Mouse (Mus musculus): ENCODE data around the gene Tnk2. TPM values are rescaled to one million over a fixed set of nuclear protein-coding genes. Genes with fewer than 3 reads are reported as not detected.

Gene Tnk2
- total RNA-seq, 1 experiment = 47.1 TPM

DNA sequence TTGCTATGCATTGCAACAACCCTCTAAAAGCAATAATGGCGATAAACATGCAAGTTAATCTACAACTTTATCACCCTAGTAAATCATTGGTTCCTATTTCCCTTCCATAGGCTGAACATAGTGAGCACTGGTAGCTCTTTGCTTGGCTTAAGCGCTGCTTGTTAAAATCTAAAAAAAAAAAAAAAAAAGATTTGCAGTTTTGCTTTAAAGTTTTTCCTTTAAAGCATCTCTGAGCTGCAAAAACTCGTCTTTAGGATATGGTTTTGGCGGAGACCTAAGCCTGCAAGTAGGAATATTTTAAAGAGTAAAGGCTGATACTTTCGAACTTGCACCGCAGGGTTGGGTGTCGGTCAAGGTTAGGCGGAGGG, 35.3 kb upstream of the Tnk2 start:
- Histone ChIP-seq H3K9me3 (ENCODE audit: control insufficient read depth, insufficient read depth, low read depth, low read length) (no peaks in the 10 kb centered on the region), H3K4me3 (ENCODE audit: insufficient read depth in 1 of 2, low read depth in 1 of 2, low read length in 2 of 2, poor library complexity in 1 of 2, severe bottlenecking in 1 of 2) (peak overlapping the region in 1 of 2 experiments; percentile 32; a peak in 1 of 4 replicates), H3K27ac (ENCODE audit: insufficient read depth, low read depth, low read length, poor library complexity, severe bottlenecking) (peak overlapping the region; percentile 69; the same call in 1 of the 2 replicates), H3K4me1 (ENCODE audit: control insufficient read depth in 2 of 2, insufficient read depth in 2 of 2, low read length in 2 of 2, poor library complexity in 1 of 2) (peaks cover 6 to 11% of the 10 kb centered on the region in 2 experiments; a peak in 2 of 4 replicates), H3K36me3 (ENCODE audit: control insufficient read depth, insufficient read depth, low read length, poor library complexity, severe bottlenecking) (no peaks in the 10 kb centered on the region), H3K9ac (ENCODE audit: insufficient read depth, low read depth, low read length, poor library complexity, severe bottlenecking) (no peak overlapping the region)
- TF ChIP-seq MAFK (IDR thresholded peaks at IDR 0.05; ENCODE audit: insufficient read depth, low read depth, low read length) (0 out of 2 replicates have a peak, but pooled peaks have one; percentile 21), CHD2 (IDR thresholded peaks at IDR 0.05; ENCODE audit: low read depth, low read length) (no peak), ZNF384 (IDR thresholded peaks at IDR 0.05; ENCODE audit: low read depth, low read length) (peak; percentile 74; the same call in 1 of the 2 replicates)
- DNase-seq (ENCODE audit: low read depth, low spot score) = no peak
- in situ Hi-C loops (cut with MboI; ENCODE audit: low sequenced_read_pairs in 2 of 2, unreplicated experiment in 2 of 2) = loop anchor here in 1 of 2 experiments (10.0 kb wide), 1 partner anchor 94 kb away; no protein-coding TSS in a partner anchor

DNA sequence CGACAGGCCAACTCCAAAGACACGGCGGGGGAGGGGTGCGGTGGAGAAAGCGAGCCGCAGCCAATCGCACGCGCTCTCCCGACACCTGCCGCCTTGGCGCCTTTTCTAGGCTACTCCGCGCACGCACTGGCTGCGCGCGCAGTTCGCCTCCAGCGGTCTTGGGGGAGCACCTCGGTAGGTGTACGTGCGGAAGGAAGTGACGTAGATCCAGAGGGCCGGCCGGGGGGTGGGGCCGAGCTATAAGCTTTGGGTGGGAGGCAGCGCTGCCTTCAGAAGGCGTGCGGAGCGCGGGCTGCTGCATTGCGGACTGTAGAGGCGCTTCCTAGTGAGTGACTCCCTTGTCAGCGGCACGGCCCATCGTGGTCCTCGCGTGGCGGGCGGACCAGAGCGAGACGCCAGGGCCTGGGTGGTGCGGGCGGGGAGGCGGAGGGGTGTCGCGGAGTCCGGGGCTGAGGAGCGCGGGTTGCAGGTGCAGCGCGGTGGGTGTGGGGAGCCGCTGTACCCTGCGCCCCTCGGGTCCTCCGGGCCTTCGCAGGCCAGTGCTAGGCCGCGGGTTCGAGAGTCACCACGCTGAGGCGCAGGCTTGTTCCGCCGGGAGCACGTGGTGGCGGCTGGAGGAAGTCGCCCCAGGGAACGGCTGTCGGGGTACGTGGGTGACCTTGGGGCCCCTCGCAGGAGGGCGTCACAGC, 34.8 kb upstream of the Tnk2 start, which contains the start of gene Tfrc:
Tfrc (plus strand) TSS at position 209 of the 689 bp plus-strand sequence.
- in situ Hi-C loops (cut with MboI; ENCODE audit: low sequenced_read_pairs in 2 of 2, unreplicated experiment in 2 of 2) = loop anchor here in 1 of 2 experiments (10.0 kb wide), 1 partner anchor 94 kb away; no protein-coding TSS in a partner anchor
- H3K27ac ChIP-seq (ENCODE audit: insufficient read depth, low read depth, low read length, poor library complexity, severe bottlenecking) = peak within 1 kb of the TSS; percentile 86
- peaks cover 6 to 11% of the 10 kb centered on the region in 2 experiments; a peak in 2 of 4 replicates for H3K4me1 ChIP-seq (ENCODE audit: control insufficient read depth in 2 of 2, insufficient read depth in 2 of 2, low read length in 2 of 2, poor library complexity in 1 of 2)
- H3K9ac ChIP-seq (ENCODE audit: insufficient read depth, low read depth, low read length, poor library complexity, severe bottlenecking) = peak within 1 kb of the TSS; percentile 96
- peak; percentile 99 for DNase-seq (ENCODE audit: low read depth, low spot score)
- peak; percentile 68 for TF ChIP-seq HCFC1 (IDR thresholded peaks at IDR 0.05; ENCODE audit: borderline replicate concordance, insufficient read depth, low read length)
- TF ChIP-seq ZC3H11A (IDR thresholded peaks at IDR 0.05; ENCODE audit: borderline replicate concordance, low read depth, low read length) = no peak
- peak; percentile 74 for TF ChIP-seq CHD2 (IDR thresholded peaks at IDR 0.05; ENCODE audit: low read depth, low read length)
- no peak for TF ChIP-seq ZNF384 (IDR thresholded peaks at IDR 0.05; ENCODE audit: low read depth, low read length)
- no peak for TF ChIP-seq MAFK (IDR thresholded peaks at IDR 0.05; ENCODE audit: insufficient read depth, low read depth, low read length)
- no peaks in the 10 kb centered on the region for H3K9me3 ChIP-seq (ENCODE audit: control insufficient read depth, insufficient read depth, low read depth, low read length)
- 0 out of 2 replicates have a peak, but pooled peaks cover 1% of the 10 kb centered on the region for H3K36me3 ChIP-seq (ENCODE audit: control insufficient read depth, insufficient read depth, low read length, poor library complexity, severe bottlenecking)
- H3K4me3 ChIP-seq (ENCODE audit: insufficient read depth in 1 of 2, low read depth in 1 of 2, low read length in 2 of 2, poor library complexity in 1 of 2, severe bottlenecking in 1 of 2) = peak within 1 kb of the TSS; percentile 87 to 96

DNA sequence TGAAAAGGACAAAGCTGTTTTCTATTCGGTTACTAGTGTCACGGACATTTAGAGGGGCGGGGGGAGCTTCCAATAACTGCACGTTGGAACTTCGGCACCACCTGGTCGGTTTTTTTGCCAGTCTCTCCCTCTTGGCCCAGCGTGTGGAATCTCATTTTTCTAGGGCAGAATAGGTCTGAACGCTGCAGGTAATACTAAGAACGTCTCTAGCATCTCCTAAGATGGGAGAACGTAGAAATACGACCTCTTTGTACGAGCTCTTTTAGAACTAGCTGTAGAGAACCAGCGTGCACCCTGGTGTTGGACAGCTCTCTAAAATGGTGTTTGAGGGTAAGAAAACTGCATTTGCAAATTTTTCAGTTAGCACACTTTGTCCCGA, 34.3 kb upstream of the Tnk2 start:
- peak overlapping the region; percentile 86 for H3K27ac ChIP-seq (ENCODE audit: insufficient read depth, low read depth, low read length, poor library complexity, severe bottlenecking)

DNA sequence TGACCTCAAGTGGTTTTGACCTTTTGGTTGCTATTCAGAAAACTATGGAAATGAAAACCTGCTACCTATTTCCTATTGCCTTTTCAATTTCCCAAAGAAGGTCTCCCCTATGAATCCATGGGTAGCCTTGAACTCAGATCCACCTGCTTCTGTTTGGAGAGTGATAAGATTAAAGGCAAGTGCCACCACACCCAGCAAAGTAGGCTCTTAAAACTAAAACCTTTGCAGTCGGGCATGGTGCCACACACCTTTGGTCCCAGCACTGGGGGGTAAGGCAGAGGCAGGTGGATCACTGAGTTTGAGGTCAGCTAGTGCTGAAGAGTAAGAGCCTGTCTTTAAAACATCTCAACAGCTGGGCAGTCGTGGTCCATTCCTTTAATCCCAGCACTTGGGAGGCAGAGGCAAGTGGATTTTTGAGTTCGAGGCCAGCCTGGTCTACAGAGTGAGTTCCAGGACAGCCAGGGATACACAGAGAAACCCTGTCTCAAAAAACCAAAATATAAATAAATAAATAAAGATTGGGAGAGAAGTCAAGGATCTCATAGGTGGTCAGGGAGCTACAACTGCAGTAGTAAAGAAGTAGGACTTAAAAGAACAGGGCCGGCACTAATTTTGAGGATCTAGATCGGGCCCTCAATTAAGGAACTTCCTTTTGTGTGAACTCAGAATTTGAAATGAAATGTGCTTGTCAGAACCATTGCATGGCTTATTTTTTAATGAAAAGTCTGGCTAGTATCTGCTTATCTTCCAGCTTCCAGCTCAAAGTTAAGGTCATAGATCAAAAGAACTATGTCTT, 33.0 kb upstream of the Tnk2 start:
- no peak overlapping the region for H3K27ac ChIP-seq (ENCODE audit: insufficient read depth, low read depth, low read length, poor library complexity, severe bottlenecking)
- H3K36me3 ChIP-seq (ENCODE audit: control insufficient read depth, insufficient read depth, low read length, poor library complexity, severe bottlenecking) = peaks cover 5% of the 10 kb centered on the region; the same call in 1 of the 2 replicates
- DNase-seq (ENCODE audit: low read depth, low spot score) = no peak
- TF ChIP-seq MAFK (IDR thresholded peaks at IDR 0.05; ENCODE audit: insufficient read depth, low read depth, low read length) (no peak), ZC3H11A (IDR thresholded peaks at IDR 0.05; ENCODE audit: borderline replicate concordance, low read depth, low read length) (no peak), ZNF384 (IDR thresholded peaks at IDR 0.05; ENCODE audit: low read depth, low read length) (no peak), HCFC1 (IDR thresholded peaks at IDR 0.05; ENCODE audit: borderline replicate concordance, insufficient read depth, low read length) (no peak)
- peak overlapping the region; percentile 87 to 96 for H3K4me3 ChIP-seq (ENCODE audit: insufficient read depth in 1 of 2, low read depth in 1 of 2, low read length in 2 of 2, poor library complexity in 1 of 2, severe bottlenecking in 1 of 2)
- peaks cover 6 to 11% of the 10 kb centered on the region in 2 experiments; a peak in 2 of 4 replicates for H3K4me1 ChIP-seq (ENCODE audit: control insufficient read depth in 2 of 2, insufficient read depth in 2 of 2, low read length in 2 of 2, poor library complexity in 1 of 2)
- peak overlapping the region; percentile 35 for H3K9ac ChIP-seq (ENCODE audit: insufficient read depth, low read depth, low read length, poor library complexity, severe bottlenecking)
- no peaks in the 10 kb centered on the region for H3K9me3 ChIP-seq (ENCODE audit: control insufficient read depth, insufficient read depth, low read depth, low read length)
- in situ Hi-C loops (cut with MboI; ENCODE audit: low sequenced_read_pairs in 2 of 2, unreplicated experiment in 2 of 2) = loop anchor here in 1 of 2 experiments (5.0 kb wide), 1 partner anchor 98 kb away; no protein-coding TSS in a partner anchor

More for the DNA sequence above, 34.3 kb upstream of the Tnk2 start:
- peaks cover 6 to 11% of the 10 kb centered on the region in 2 experiments; a peak in 2 of 4 replicates for H3K4me1 ChIP-seq (ENCODE audit: control insufficient read depth in 2 of 2, insufficient read depth in 2 of 2, low read length in 2 of 2, poor library complexity in 1 of 2)
- peaks cover 1% of the 10 kb centered on the region; the same call in 1 of the 2 replicates for H3K36me3 ChIP-seq (ENCODE audit: control insufficient read depth, insufficient read depth, low read length, poor library complexity, severe bottlenecking)
- no peak for DNase-seq (ENCODE audit: low read depth, low spot score)
- H3K9ac ChIP-seq (ENCODE audit: insufficient read depth, low read depth, low read length, poor library complexity, severe bottlenecking) = peak overlapping the region; percentile 96
- TF ChIP-seq HCFC1 (IDR thresholded peaks at IDR 0.05; ENCODE audit: borderline replicate concordance, insufficient read depth, low read length) (no peak), ZNF384 (IDR thresholded peaks at IDR 0.05; ENCODE audit: low read depth, low read length) (no peak), ZC3H11A (IDR thresholded peaks at IDR 0.05; ENCODE audit: borderline replicate concordance, low read depth, low read length) (no peak), CHD2 (IDR thresholded peaks at IDR 0.05; ENCODE audit: low read depth, low read length) (no peak), MAFK (IDR thresholded peaks at IDR 0.05; ENCODE audit: insufficient read depth, low read depth, low read length) (no peak)
- in situ Hi-C loops (cut with MboI; ENCODE audit: low sequenced_read_pairs in 2 of 2, unreplicated experiment in 2 of 2) = loop anchor here in 1 of 2 experiments (10.0 kb wide), 1 partner anchor 95 kb away; no protein-coding TSS in a partner anchor
- H3K4me3 ChIP-seq (ENCODE audit: insufficient read depth in 1 of 2, low read depth in 1 of 2, low read length in 2 of 2, poor library complexity in 1 of 2, severe bottlenecking in 1 of 2) = peak overlapping the region; percentile 87 to 96
- no peaks in the 10 kb centered on the region for H3K9me3 ChIP-seq (ENCODE audit: control insufficient read depth, insufficient read depth, low read depth, low read length)

All from ES-E14 (cell line).